9 mouse cellular contexts compared by ENCODE assay signal in the genomic region with DNA sequence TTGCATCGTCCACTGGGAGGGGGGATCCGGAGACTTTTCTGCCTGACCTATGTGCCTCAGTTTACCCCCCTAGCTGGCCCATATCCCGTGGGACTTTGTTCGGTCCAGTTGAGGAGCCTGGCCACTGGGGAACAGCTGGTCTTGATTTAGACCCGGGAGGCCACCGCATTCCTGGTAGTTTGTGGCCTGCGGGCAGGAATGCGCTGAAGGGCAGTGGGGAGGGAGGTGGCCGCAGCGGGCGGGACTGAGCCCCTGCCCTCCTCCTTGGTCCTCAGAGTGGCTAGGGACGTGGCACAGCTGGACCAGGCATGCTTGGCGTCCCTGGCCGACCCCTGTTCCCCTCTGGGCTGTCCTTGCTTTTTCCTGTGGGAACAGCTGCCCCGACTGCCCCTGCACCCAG. TPM values are rescaled to one million over a fixed set of nuclear protein-coding genes. Genes with fewer than 3 reads are reported as not detected.
DNase-seq lines count a peak whose midpoint lies in the region; ATAC-seq and TF ChIP-seq lines count a peak whose summit lies in the region.
"Had no signal": no experiment of that assay in that cellular context is flagged by ENCODE, and none has a peak within 500 bp of the region (broad histone marks: within the 10 kb centered on the region; RNA-seq: fewer than 3 reads in every experiment).

No protein-coding gene starts in this region.

- no peak overlapping the region for H3K9ac ChIP-seq in forebrain, embryonic 14.5 days (ENCODE audit: low read length)
- peak overlapping the region; percentile 82 for H3K9ac ChIP-seq in intestine, embryonic 16.5 days (ENCODE audit: low read depth, low read length)

- H3K9me3 ChIP-seq in forebrain, embryonic 10.5 days, result peaks cover 14% of the 10 kb centered on the region; the same call in 1 of the 2 replicates
- peaks cover 6% of the 10 kb centered on the region; the same call in 1 of the 2 replicates for H3K9me3 ChIP-seq in forebrain, embryonic 14.5 days (replicated peaks; ENCODE audit: control insufficient read depth, low read length)
- H3K9me3 ChIP-seq in intestine, embryonic 16.5 days (ENCODE audit: control insufficient read depth, low read length), result peaks cover 3% of the 10 kb centered on the region

- peak overlapping the region; percentile 87 for H3K27ac ChIP-seq in forebrain, embryonic 10.5 days
- no peak overlapping the region for H3K27ac ChIP-seq in forebrain, embryonic 14.5 days (ENCODE audit: low read depth, low read length)
- H3K27ac ChIP-seq in intestine, embryonic 16.5 days (ENCODE audit: low read length), result peak overlapping the region; percentile 96

- DNase-seq in forebrain, embryonic 10.5 days (ENCODE audit: extremely low spot score, low spot score), result peak; percentile 35
- DNase-seq in forebrain, embryonic 14.5 days (ENCODE audit: low spot score), result no peak
- DNase-seq in Patski (ENCODE audit: low read depth, low spot score), result no peak
- peak; percentile 80 for DNase-seq in lung, postnatal 14 days
- no peak for DNase-seq in left cerebral cortex, postnatal 14 days (ENCODE audit: low spot score in 2 of 2)
- DNase-seq in urinary bladder, postnatal 36 days (ENCODE audit: low spot score in 2 of 2), result no peak
- no peak for DNase-seq in ovary, postnatal 10 days (ENCODE audit: low spot score)
- DNase-seq: cerebellum, adult 18-20 months had no signal

- no peak overlapping the region; the same call in 1 of the 2 replicates for H3K4me2 ChIP-seq in forebrain, embryonic 14.5 days (ENCODE audit: low read length)
- peak overlapping the region; percentile 78 for H3K4me2 ChIP-seq in intestine, embryonic 16.5 days (ENCODE audit: low read depth, low read length)

- CTCF ChIA-PET in Patski (lab: Charles Lee), result interaction anchor here (0.7 to 2.1 kb wide), 5 partner anchors 18 to 256 kb away, joined by 3 to 7 read pairs (median 4); a partner anchor contains a TSS

- WGBS in forebrain, embryonic 10.5 days, result 6% methylated on average over 15 of the region's 15 CpGs
- 18% methylated on average over 15 of the region's 15 CpGs for WGBS in forebrain, embryonic 14.5 days
- WGBS in intestine, embryonic 16.5 days, result 34% methylated on average over 15 of the region's 15 CpGs

- no peak for ATAC-seq in forebrain, embryonic 14.5 days
- ATAC-seq in Patski, result peak; percentile 18
- ATAC-seq in intestine, embryonic 16.5 days, result no peak

- in situ Hi-C loops in Patski (cut with MboI; ENCODE audit: low pct_unique_long_range_greater_than_20kb), result loop anchor here (5.0 to 10.0 kb wide), 4 partner anchors 82 to 265 kb away; a partner anchor contains a TSS

- H3K36me3 ChIP-seq in forebrain, embryonic 10.5 days (replicated peaks), result peaks cover 41% of the 10 kb centered on the region
- no peaks in the 10 kb centered on the region for H3K36me3 ChIP-seq in forebrain, embryonic 14.5 days (ENCODE audit: control insufficient read depth, insufficient read depth, low read length)
- H3K36me3 ChIP-seq in intestine, embryonic 16.5 days (ENCODE audit: control insufficient read depth, insufficient read depth, low read length), result peaks cover 9% of the 10 kb centered on the region

- POLR2A ChIA-PET in Patski (lab: Charles Lee), result interaction anchor here (0.6 to 1.2 kb wide), 4 partner anchors 38 to 116 kb away, joined by 3 to 6 read pairs (median 3); no protein-coding TSS in a partner anchor

- peaks cover 53% of the 10 kb centered on the region for H3K27me3 ChIP-seq in forebrain, embryonic 10.5 days (ENCODE audit: poor library complexity, severe bottlenecking)
- peaks cover 38% of the 10 kb centered on the region for H3K27me3 ChIP-seq in forebrain, embryonic 14.5 days (replicated peaks; ENCODE audit: control insufficient read depth, insufficient read depth, low read length)
- no peaks in the 10 kb centered on the region for H3K27me3 ChIP-seq in Patski
- H3K27me3 ChIP-seq in intestine, embryonic 16.5 days (replicated peaks; ENCODE audit: control insufficient read depth, insufficient read depth, low read length), result no peaks in the 10 kb centered on the region

- TF ChIP-seq CTCF in Patski (IDR thresholded peaks at IDR 0.05), result no peak

- intact Hi-C loops in left cerebral cortex, postnatal 14 days (cut with DNase I), result loop anchor here (5.0 kb wide), 1 partner anchor 62 kb away; no protein-coding TSS in a partner anchor

- H3K4me3 ChIP-seq in forebrain, embryonic 10.5 days, result peak overlapping the region; percentile 80
- no peak overlapping the region for H3K4me3 ChIP-seq in forebrain, embryonic 14.5 days (ENCODE audit: low read depth, low read length)
- peak overlapping the region; percentile 77 for H3K4me3 ChIP-seq in intestine, embryonic 16.5 days (ENCODE audit: low read length)

- peaks cover 48% of the 10 kb centered on the region for H3K4me1 ChIP-seq in forebrain, embryonic 10.5 days
- H3K4me1 ChIP-seq in forebrain, embryonic 14.5 days (ENCODE audit: control insufficient read depth, insufficient read depth, low read length), result peaks cover 9% of the 10 kb centered on the region
- H3K4me1 ChIP-seq in intestine, embryonic 16.5 days (ENCODE audit: control insufficient read depth, insufficient read depth, low read length), result peaks cover 44% of the 10 kb centered on the region

RNA-seq across cellular contexts. Expression of a gene that starts 1.5 kb away (rescaled TPM):
- polyA plus RNA-seq in forebrain, embryonic 10.5 days (2016; fragmentation: Nextera tagmentation; extraction: Ambion mirVana), result 222 and 226 TPM in 2 replicates
- polyA plus RNA-seq in forebrain, embryonic 14.5 days (2014; fragmentation: Nextera tagmentation; extraction: Ambion mirVana), result 33.2 and 40.0 TPM in 2 replicates
- 393 TPM for polyA plus RNA-seq in Patski (2021)
- 226 and 245 TPM in 2 replicates for polyA plus RNA-seq in intestine, embryonic 16.5 days (2015; fragmentation: Nextera tagmentation; extraction: Ambion mirVana)
- 10 to 100 TPM in 1 of 2 experiments, 1 to 10 TPM in 1; 9.5 to 11.9 TPM for total RNA-seq in left cerebral cortex, postnatal 14 days (2021)

RNA-seq across cellular contexts. Expression of a gene that starts 5.7 kb away (rescaled TPM):
- polyA plus RNA-seq in forebrain, embryonic 10.5 days (2016; fragmentation: Nextera tagmentation; extraction: Ambion mirVana), result 8.4 and 9.6 TPM in 2 replicates
- 10.5 and 13.4 TPM in 2 replicates for polyA plus RNA-seq in forebrain, embryonic 14.5 days (2014; fragmentation: Nextera tagmentation; extraction: Ambion mirVana)
- 145 TPM for polyA plus RNA-seq in Patski (2021)
- 7.0 and 9.7 TPM in 2 replicates for polyA plus RNA-seq in intestine, embryonic 16.5 days (2015; fragmentation: Nextera tagmentation; extraction: Ambion mirVana)
- total RNA-seq in left cerebral cortex, postnatal 14 days (2021), result 100 to 1,000 TPM; 140 to 152 TPM

RNA-seq across cellular contexts. Expression of a gene that starts 6.4 kb away (rescaled TPM):
- 2.9 and 3.1 TPM in 2 replicates for polyA plus RNA-seq in forebrain, embryonic 10.5 days (2016; fragmentation: Nextera tagmentation; extraction: Ambion mirVana)
- polyA plus RNA-seq in forebrain, embryonic 14.5 days (2014; fragmentation: Nextera tagmentation; extraction: Ambion mirVana), result 2.1 and 3.1 TPM in 2 replicates
- polyA plus RNA-seq in Patski (2021), result 19.9 TPM
- 3.3 and 3.4 TPM in 2 replicates for polyA plus RNA-seq in intestine, embryonic 16.5 days (2015; fragmentation: Nextera tagmentation; extraction: Ambion mirVana)
- 10 to 100 TPM; 10.9 TPM for total RNA-seq in left cerebral cortex, postnatal 14 days (2021)

RNA-seq across cellular contexts. Expression of a gene that starts 19.4 kb away (rescaled TPM):
- polyA plus RNA-seq in forebrain, embryonic 10.5 days (2016; fragmentation: Nextera tagmentation; extraction: Ambion mirVana), result 0.20 and 0.31 TPM in 2 replicates
- polyA plus RNA-seq in forebrain, embryonic 14.5 days (2014; fragmentation: Nextera tagmentation; extraction: Ambion mirVana), result 0.23 and 0.40 TPM in 2 replicates
- polyA plus RNA-seq in Patski (2021), result 0.54 TPM
- 0.15 and 0.16 TPM in 2 replicates for polyA plus RNA-seq in intestine, embryonic 16.5 days (2015; fragmentation: Nextera tagmentation; extraction: Ambion mirVana)
- total RNA-seq in left cerebral cortex, postnatal 14 days (2021), result under 1 TPM; 0.21 to 0.40 TPM

RNA-seq across cellular contexts. Expression of a gene that starts 26.6 kb away (rescaled TPM):
- polyA plus RNA-seq in forebrain, embryonic 10.5 days (2016; fragmentation: Nextera tagmentation; extraction: Ambion mirVana), result 8.0 and 9.1 TPM in 2 replicates
- polyA plus RNA-seq in forebrain, embryonic 14.5 days (2014; fragmentation: Nextera tagmentation; extraction: Ambion mirVana), result 1.1 and 1.5 TPM in 2 replicates
- polyA plus RNA-seq in Patski (2021), result 0.85 TPM
- 6.0 and 7.3 TPM in 2 replicates for polyA plus RNA-seq in intestine, embryonic 16.5 days (2015; fragmentation: Nextera tagmentation; extraction: Ambion mirVana)
- total RNA-seq in left cerebral cortex, postnatal 14 days (2021), result 1 to 10 TPM; 3.3 to 4.0 TPM

Comparison
In these comparisons a context has a peak if more than half of its experiments do, and no peak if none do; other contexts are left out.
1. DNase-seq: peak in forebrain, embryonic 10.5 days (single experiment) and lung, postnatal 14 days (single experiment); none in forebrain, embryonic 14.5 days (single experiment), Patski (single experiment), left cerebral cortex, postnatal 14 days (0 of 2), urinary bladder, postnatal 36 days (0 of 2) and ovary, postnatal 10 days (single experiment).
2. RNA of a gene that starts 5.7 kb away (polyA plus RNA-seq): 145 TPM in Patski (single experiment); 10.5 to 13.4 TPM in forebrain, embryonic 14.5 days, 8.4 to 9.6 TPM in forebrain, embryonic 10.5 days and 7.0 to 9.7 TPM in intestine, embryonic 16.5 days; every median in the first group is over 10 times any median in the second.